ENCODE assay signal across 8 mouse cellular contexts in genomic region chr8:121947753-121948141, GRCm38 (mm10). TPM values are rescaled to one million over a fixed set of nuclear protein-coding genes. Genes with fewer than 3 reads are reported as not detected.
A peak's percentile ranks its signal among the peaks of the same experiment; 100 is the strongest.
DNase-seq lines count a peak whose midpoint lies in the region; ATAC-seq and TF ChIP-seq lines count a peak whose summit lies in the region.

No protein-coding gene starts in this region.

- peak overlapping the region; percentile 57 for H3K9ac ChIP-seq in hindbrain, embryonic 16.5 days (ENCODE audit: low read depth, low read length)

- WGBS in hindbrain, embryonic 16.5 days = under 1% methylated on average over 18 of the region's 18 CpGs

- intact Hi-C loops in left cerebral cortex, adult 2 months (cut with DNase I) = no loop called here

- no peaks in the 10 kb centered on the region for H3K27me3 ChIP-seq in hindbrain, embryonic 16.5 days (replicated peaks; ENCODE audit: control insufficient read depth, insufficient read depth, low read length)
- no peaks in the 10 kb centered on the region for H3K27me3 ChIP-seq in megakaryocyte, embryonic 14.5 days (replicated peaks)

- no peaks in the 10 kb centered on the region for H3K9me3 ChIP-seq in hindbrain, embryonic 16.5 days (ENCODE audit: control insufficient read depth, low read length)
- no peaks in the 10 kb centered on the region for H3K9me3 ChIP-seq in megakaryocyte, embryonic 14.5 days

- peak; percentile 97 for DNase-seq in R1 (ENCODE audit: low read depth, low spot score)
- DNase-seq in cerebellum, postnatal 14 days = peak; percentile 85 to 92
- peak; percentile 86 for DNase-seq in gastrocnemius, adult 18-20 months (ENCODE audit: low spot score)
- peak; percentile 61 to 71 for DNase-seq in left cerebral cortex, adult 2 months (ENCODE audit: extremely low spot score in 1 of 2, low spot score in 2 of 2)
- DNase-seq in right cerebral cortex, adult 2 months (ENCODE audit: low spot score in 2 of 2) = peak; percentile 70 to 77
- DNase-seq in urinary bladder, postnatal 14 days (ENCODE audit: low spot score) = peak; percentile 93

- H3K4me2 ChIP-seq in hindbrain, embryonic 16.5 days (ENCODE audit: low read length) = peak overlapping the region; percentile 71

- H3K27ac ChIP-seq in hindbrain, embryonic 16.5 days (ENCODE audit: low read depth, low read length) = peak overlapping the region; percentile 71; the same call in 1 of the 2 replicates
- peak overlapping the region; percentile 15; the same call in 1 of the 2 replicates for H3K27ac ChIP-seq in left cerebral cortex, adult 2 months

- H3K4me1 ChIP-seq in hindbrain, embryonic 16.5 days (ENCODE audit: control insufficient read depth, insufficient read depth, low read depth, low read length) = peaks cover 35% of the 10 kb centered on the region
- peaks cover 74% of the 10 kb centered on the region for H3K4me1 ChIP-seq in megakaryocyte, embryonic 14.5 days

- ATAC-seq in hindbrain, embryonic 16.5 days = peak; percentile 12; the same call in 1 of the 2 replicates

- peak overlapping the region; percentile 39 for H3K4me3 ChIP-seq in hindbrain, embryonic 16.5 days (ENCODE audit: low read length)
- peak overlapping the region; percentile 11; the same call in 1 of the 2 replicates for H3K4me3 ChIP-seq in left cerebral cortex, adult 2 months
- peak overlapping the region; percentile 94 for H3K4me3 ChIP-seq in megakaryocyte, embryonic 14.5 days (replicated peaks)

- TF ChIP-seq CTCF in left cerebral cortex, adult 2 months (IDR thresholded peaks at IDR 0.05) = no peak

- H3K36me3 ChIP-seq in hindbrain, embryonic 16.5 days (ENCODE audit: control insufficient read depth, insufficient read depth, low read length) = no peaks in the 10 kb centered on the region
- H3K36me3 ChIP-seq in megakaryocyte, embryonic 14.5 days (replicated peaks; ENCODE audit: low read length) = peaks cover 22% of the 10 kb centered on the region

RNA-seq across cellular contexts. Expression of gene Banp, which starts 1.8 kb away (rescaled TPM):
- 1 to 10 TPM; 8.4 TPM for total RNA-seq in gastrocnemius, adult 18-20 months (2021)
- polyA plus RNA-seq in hindbrain, embryonic 16.5 days (2015; fragmentation: Nextera tagmentation; extraction: Ambion mirVana) = 49.9 and 54.9 TPM in 2 replicates
- total RNA-seq in left cerebral cortex, adult 2 months (2021) = 10 to 100 TPM; 31.4 to 62.5 TPM
- polyA plus RNA-seq in megakaryocyte, embryonic 14.5 days (2012; ENCODE audit: insufficient read depth, low replicate concordance) = 47.5 and 119 TPM in 2 replicates

RNA-seq across cellular contexts. Expression of gene Car5a, which starts 3.0 kb away (rescaled TPM):
- total RNA-seq in gastrocnemius, adult 18-20 months (2021) = not detected
- 0.25 and 0.40 TPM in 2 replicates for polyA plus RNA-seq in hindbrain, embryonic 16.5 days (2015; fragmentation: Nextera tagmentation; extraction: Ambion mirVana)
- total RNA-seq in left cerebral cortex, adult 2 months (2021) = not detected
- 2.1 TPM in 1 of 2 replicates, not detected in the other for polyA plus RNA-seq in megakaryocyte, embryonic 14.5 days (2012; ENCODE audit: insufficient read depth, low replicate concordance)

RNA-seq across cellular contexts. Expression of gene Slc7a5, which starts 40.3 kb away (rescaled TPM):
- 1 to 10 TPM; 1.0 to 1.4 TPM for total RNA-seq in gastrocnemius, adult 18-20 months (2021)
- 44.9 and 57.8 TPM in 2 replicates for polyA plus RNA-seq in hindbrain, embryonic 16.5 days (2015; fragmentation: Nextera tagmentation; extraction: Ambion mirVana)
- 10 to 100 TPM; 61.5 to 63.2 TPM for total RNA-seq in left cerebral cortex, adult 2 months (2021)
- 77.3 and 236 TPM in 2 replicates for polyA plus RNA-seq in megakaryocyte, embryonic 14.5 days (2012; ENCODE audit: insufficient read depth, low replicate concordance)

Comparison
In these comparisons a context has a peak if more than half of its experiments do, and no peak if none do; other contexts are left out.
1. Peak in every context shown above with its lines: DNase-seq, ATAC-seq, H3K4me3 ChIP-seq and H3K27ac ChIP-seq.
2. H3K4me3 ChIP-seq: peak in every context shown above with its lines; median percentile 94 in megakaryocyte, embryonic 14.5 days; 39 in hindbrain, embryonic 16.5 days; 11 in left cerebral cortex, adult 2 months.
3. RNA of gene Slc7a5, which starts 40.3 kb away (total RNA-seq): 61.5 to 63.2 TPM in left cerebral cortex, adult 2 months; 1.0 to 1.4 TPM in gastrocnemius, adult 18-20 months; every median in the first group is over 10 times any median in the second.